Mouse (Mus musculus): Measurements from ENCODE around the gene Abca8a. TPM values are rescaled to one million over a fixed set of nuclear protein-coding genes. Genes with fewer than 3 reads are reported as not detected.

The Abca8a gene
- total RNA-seq (2023), result not detected

DNA sequence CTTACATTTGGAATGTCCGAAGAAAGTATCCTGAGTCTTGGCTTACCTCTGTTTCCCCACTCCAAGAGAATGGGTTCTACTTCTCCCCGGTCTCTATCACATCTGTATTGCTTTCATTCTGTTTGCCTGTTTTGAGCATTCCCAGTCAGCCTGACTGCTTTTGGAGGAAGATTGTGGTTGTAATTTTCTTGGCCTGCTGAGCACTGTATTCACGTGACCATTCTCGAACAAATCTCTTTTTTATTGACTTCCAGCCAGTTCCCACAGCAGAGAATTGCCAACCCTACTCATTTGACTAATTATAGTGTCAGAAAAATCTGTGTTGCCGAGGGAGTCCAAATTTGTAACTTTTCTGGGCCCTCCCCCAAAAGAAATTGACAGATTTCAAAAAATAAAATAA lies at the start of gene Abca8a:
Gene Abca8a, minus strand, starts transcription at position 121 of the 400 bp plus-strand sequence.

DNA sequence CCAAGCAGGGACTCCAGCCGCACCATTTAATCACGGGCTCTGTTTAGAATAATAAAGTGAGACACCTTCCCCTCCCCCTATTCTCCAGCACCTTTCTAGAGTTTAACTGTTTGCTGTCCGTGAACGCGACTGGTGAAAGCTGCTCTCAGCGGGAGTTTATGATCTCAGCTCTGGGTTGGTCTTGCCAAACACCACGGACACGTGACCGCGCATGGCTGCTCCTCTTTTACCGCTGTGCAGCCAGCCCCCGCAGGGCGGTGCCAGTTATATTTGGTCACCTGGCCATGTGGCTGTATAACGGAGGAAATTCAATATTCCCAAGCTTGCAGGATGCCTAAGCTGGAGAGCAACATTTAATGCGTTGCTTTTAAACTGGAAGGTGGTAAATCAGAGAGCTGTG lies 100.2 kb downstream of the Abca8a start, which contains the start of gene Abca8b:
Gene Abca8b, minus strand, starts transcription at position 222 of the 400 bp plus-strand sequence.

Other genes with a start within 250 kb of the Abca8a start
- under 1 TPM; 0.04 to 0.09 TPM for gene Abca8b, start 100.1 kb downstream of the Abca8a start, total RNA-seq (2023)
- gene Abca9, start 72.2 kb upstream of the Abca8a start, total RNA-seq (2023), result 10 to 100 TPM; 21.9 to 25.5 TPM
- 1 to 10 TPM; 2.5 to 3.1 TPM for gene Abca6, start 155.8 kb upstream of the Abca8a start, total RNA-seq (2023)
- under 1 TPM; 0.09 to 0.68 TPM for gene Abca5, start 241.7 kb upstream of the Abca8a start, total RNA-seq (2023)